Mouse (Mus musculus) midbrain, embryonic 14.5 days (tissue): ENCODE measurements around the gene Vdac2. TPM values are rescaled to one million over a fixed set of nuclear protein-coding genes. Genes with fewer than 3 reads are reported as not detected.

Source experiments
- ATAC-seq: fragments of 200-750 bp; cut with Nextera tagmentation; 2 replicates; pipeline ENCODE4 v1.8.0; 2017; ENCODE audit warnings: moderate number of reproducible peaks, moderate library complexity; ENCODE audit not compliant: low FRiP score, low TSS enrichment
- DNase-seq: peaks from one replicate; pipeline ENCODE4 v3.0.0-alpha.2; 2015
- H3K27ac ChIP-seq: fragments of 300-500 bp; sonication (generic); replicated peaks from 2 replicates; pipeline ENCODE4 v1.5.1; 2014; ENCODE audit warnings: mild to moderate bottlenecking, low read depth, low read length, moderate library complexity
- H3K27me3 ChIP-seq: fragments of 300-500 bp; sonication (generic); 2 replicates; pipeline ENCODE4 v1.6.1; 2014; ENCODE audit warnings: low read length, control low read depth, mixed read lengths; ENCODE audit not compliant: control insufficient read depth, insufficient read depth
- H3K36me3 ChIP-seq: fragments of 300-500 bp; sonication (generic); 2 replicates; pipeline ENCODE4 v1.6.1; 2014; ENCODE audit warnings: low read length, control low read depth; ENCODE audit not compliant: control insufficient read depth, insufficient read depth
- H3K4me1 ChIP-seq: fragments of 300-500 bp; sonication (generic); 2 replicates; pipeline ENCODE4 v1.6.1; 2014; ENCODE audit warnings: mild to moderate bottlenecking, antibody characterized with exemption, low read length, control low read depth; ENCODE audit not compliant: control insufficient read depth, insufficient read depth
- H3K4me2 ChIP-seq: fragments of 300-500 bp; sonication (generic); 2 replicates; pipeline ENCODE4 v1.6.1; 2014; ENCODE audit warnings: mild to moderate bottlenecking, low read length, moderate library complexity
- H3K4me3 ChIP-seq: fragments of 300-500 bp; sonication (generic); replicated peaks from 2 replicates; pipeline ENCODE4 v1.5.1; 2014; ENCODE audit warnings: low read depth, low read length
- H3K9ac ChIP-seq: fragments of 300-500 bp; sonication (generic); replicated peaks from 2 replicates; pipeline ENCODE4 v1.6.1; 2014; ENCODE audit warnings: mild to moderate bottlenecking, low read length, moderate library complexity
- H3K9me3 ChIP-seq: fragments of 300-500 bp; sonication (generic); 2 replicates; pipeline ENCODE4 v1.6.1; 2016; ENCODE audit warnings: low read length, control low read depth, mixed read lengths; ENCODE audit not compliant: control insufficient read depth
- WGBS: fragments of 180-500 bp; shearing (Covaris S2); extraction: QIAGEN DNeasy Blood & Tissue Kit; methylation state at CpG from one replicate; pipeline ENCODE4 v1.1.7; 2014; 5-methylcytosine and 5-hydroxymethylcytosine counted together
- polyA plus RNA-seq: library from polyadenylated mRNA; unstranded; fragments of >200 nt; fragmentation: Nextera tagmentation; extraction: Ambion mirVana; gene quantifications from 2 replicates; pipeline ENCODE4 v1.2.1, GENCODE M21; 2014

Vdac2 gene
- polyA plus RNA-seq, 1 experiment from 2014 or later, result 297 TPM

DNA sequence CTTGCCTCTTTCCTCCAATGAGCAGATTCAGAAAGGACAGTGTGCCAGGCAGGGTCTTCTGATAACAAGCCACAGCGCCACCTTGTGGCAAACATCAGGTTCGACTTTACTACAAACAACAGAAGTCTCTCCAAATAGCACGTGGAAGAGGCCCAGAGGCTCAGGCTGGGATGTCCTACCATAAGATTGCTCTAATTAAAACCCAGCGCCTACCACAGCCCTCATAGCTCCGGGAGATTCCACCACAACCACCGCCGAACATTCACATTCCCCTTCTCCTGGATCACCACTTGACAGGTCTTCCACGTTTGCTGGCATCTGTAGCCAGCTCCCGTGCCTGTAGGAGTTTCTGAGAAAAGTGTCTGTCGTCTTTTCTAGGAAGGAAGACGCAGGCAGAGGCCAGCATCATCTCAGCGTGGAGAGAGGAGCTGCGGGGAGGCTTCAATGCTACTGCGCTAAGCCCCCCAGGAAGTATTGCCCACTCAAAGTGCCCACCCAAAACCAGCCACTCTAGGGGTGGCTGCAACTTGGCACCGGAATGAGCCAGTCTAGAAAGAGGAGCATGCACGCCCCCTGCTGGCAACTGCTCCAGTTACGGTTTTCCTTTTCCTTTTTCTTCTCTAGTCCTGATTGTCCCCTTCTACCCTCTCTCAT, 28.5 kb downstream of the Vdac2 start:
- 8% methylated on average over 17 of the region's 17 CpGs for WGBS
- H3K36me3 ChIP-seq, result no peaks in the 10 kb centered on the region
- no peak for ATAC-seq
- no peaks in the 10 kb centered on the region for H3K9me3 ChIP-seq
- peak overlapping the region; percentile 42 for H3K4me2 ChIP-seq
- DNase-seq, result peak; percentile 89
- H3K9ac ChIP-seq, result no peak overlapping the region
- H3K27me3 ChIP-seq, result no peaks in the 10 kb centered on the region
- H3K4me1 ChIP-seq, result peaks cover 3% of the 10 kb centered on the region; the same call in 1 of the 2 replicates
- H3K27ac ChIP-seq, result no peak overlapping the region
- no peak overlapping the region for H3K4me3 ChIP-seq

DNA sequence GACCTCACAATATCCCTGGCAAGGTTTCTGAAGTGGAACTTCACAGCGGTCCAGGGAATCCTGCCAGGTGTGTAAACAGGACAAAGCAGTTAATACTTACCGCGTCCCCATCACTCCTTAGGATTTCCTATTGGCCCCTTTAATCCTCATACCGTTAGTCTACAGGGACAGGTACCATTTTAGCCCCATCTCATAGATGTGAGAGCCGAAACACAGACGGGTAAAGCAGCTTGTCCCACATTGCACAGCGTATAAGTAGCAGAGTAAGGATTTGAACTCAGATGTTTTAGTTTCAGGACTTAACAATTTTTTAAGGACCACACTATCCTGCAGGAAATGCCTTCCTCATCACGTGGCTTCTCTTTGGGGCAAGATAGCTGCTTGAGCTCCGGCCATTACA, 29.2 kb downstream of the Vdac2 start:
- H3K4me2 ChIP-seq, result no peak overlapping the region
- no peak overlapping the region for H3K27ac ChIP-seq
- no peaks in the 10 kb centered on the region for H3K9me3 ChIP-seq
- peaks cover 3% of the 10 kb centered on the region; the same call in 1 of the 2 replicates for H3K4me1 ChIP-seq
- no peak overlapping the region for H3K4me3 ChIP-seq
- no peak overlapping the region for H3K9ac ChIP-seq
- ATAC-seq (no peak), DNase-seq (no peak)
- no peaks in the 10 kb centered on the region for H3K27me3 ChIP-seq
- H3K36me3 ChIP-seq, result no peaks in the 10 kb centered on the region
- WGBS, result 87% methylated on average over 9 of the region's 9 CpGs

DNA sequence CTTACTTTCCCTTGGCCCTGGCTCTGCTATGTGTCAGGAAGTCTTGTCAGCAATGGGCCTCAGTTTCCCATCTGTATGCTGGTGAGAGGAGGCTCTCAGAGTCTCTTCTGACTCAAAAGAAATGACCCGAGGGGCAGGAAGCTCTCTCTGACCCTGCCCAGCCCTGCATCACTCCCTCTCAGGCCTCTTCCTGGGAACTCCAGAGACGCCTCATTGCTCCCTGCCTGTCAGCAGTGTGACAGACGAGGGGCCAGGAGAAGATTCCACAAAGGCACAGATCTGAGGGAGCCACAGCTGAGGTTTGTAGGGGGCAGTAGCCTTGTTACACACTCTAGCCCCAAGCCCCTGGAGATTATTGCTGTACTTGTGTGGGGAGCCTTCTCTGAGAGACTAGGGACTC, 30.9 kb downstream of the Vdac2 start:
- Histone ChIP-seq H3K27me3 (no peaks in the 10 kb centered on the region), H3K4me3 (no peak overlapping the region), H3K36me3 (no peaks in the 10 kb centered on the region), H3K4me1 (peaks cover 3% of the 10 kb centered on the region; the same call in 1 of the 2 replicates), H3K4me2 (no peak overlapping the region), H3K9ac (no peak overlapping the region; the same call in 1 of the 2 replicates), H3K9me3 (no peaks in the 10 kb centered on the region), H3K27ac (no peak overlapping the region)
- ATAC-seq (no peak), DNase-seq (no peak)
- 19% methylated on average over 3 of the region's 3 CpGs for WGBS

DNA sequence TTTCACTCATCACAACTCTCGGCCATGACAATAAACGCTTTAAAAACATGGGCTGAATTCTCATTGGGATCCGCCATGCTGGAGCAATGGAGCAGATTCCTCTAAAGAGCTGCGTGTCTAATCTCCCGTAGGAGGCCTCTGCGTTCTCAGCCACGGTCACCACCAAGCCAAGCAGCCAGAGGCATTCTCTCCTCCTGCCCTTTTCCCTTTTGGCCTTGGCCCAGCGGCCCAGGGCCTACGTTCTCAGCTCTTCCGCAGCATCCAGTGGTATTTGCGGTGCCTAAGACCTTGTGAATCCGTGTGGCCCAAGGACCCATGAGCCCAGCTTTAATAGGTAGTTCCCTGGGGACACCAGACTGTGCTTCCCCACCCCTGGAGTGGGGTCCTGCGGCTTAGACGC, 31.8 kb downstream of the Vdac2 start:
- no peaks in the 10 kb centered on the region for H3K27me3 ChIP-seq
- H3K9ac ChIP-seq, result no peak overlapping the region
- H3K36me3 ChIP-seq, result no peaks in the 10 kb centered on the region
- no peak for ATAC-seq
- H3K4me2 ChIP-seq, result no peak overlapping the region
- H3K9me3 ChIP-seq, result no peaks in the 10 kb centered on the region
- WGBS, result 73% methylated on average over 14 of the region's 14 CpGs
- no peak overlapping the region for H3K4me3 ChIP-seq
- no peak overlapping the region for H3K27ac ChIP-seq
- H3K4me1 ChIP-seq, result peaks cover 3% of the 10 kb centered on the region; the same call in 1 of the 2 replicates
- DNase-seq, result no peak

DNA sequence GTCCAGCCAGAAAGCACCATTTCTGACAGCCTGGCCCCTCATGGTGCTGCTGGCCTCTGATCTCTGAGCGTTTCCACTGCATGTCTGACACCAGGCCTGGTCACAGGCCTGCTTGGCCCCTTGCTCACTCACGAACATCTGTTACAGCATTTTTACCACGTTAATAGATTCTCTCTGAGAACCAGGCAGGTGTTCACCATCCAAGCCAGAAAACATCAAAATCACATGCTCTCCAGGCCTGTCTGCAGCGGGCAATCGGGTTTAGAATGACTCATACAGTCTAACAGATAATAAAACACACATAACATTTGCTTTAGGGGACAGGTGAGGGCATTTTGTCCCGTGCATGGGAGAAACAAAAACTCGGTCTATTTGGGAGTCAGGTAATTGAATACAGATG, 41.3 kb downstream of the Vdac2 start:
- WGBS, result 70% methylated on average over 7 of the region's 7 CpGs
- ATAC-seq, result no peak
- no peaks in the 10 kb centered on the region for H3K9me3 ChIP-seq

DNA sequence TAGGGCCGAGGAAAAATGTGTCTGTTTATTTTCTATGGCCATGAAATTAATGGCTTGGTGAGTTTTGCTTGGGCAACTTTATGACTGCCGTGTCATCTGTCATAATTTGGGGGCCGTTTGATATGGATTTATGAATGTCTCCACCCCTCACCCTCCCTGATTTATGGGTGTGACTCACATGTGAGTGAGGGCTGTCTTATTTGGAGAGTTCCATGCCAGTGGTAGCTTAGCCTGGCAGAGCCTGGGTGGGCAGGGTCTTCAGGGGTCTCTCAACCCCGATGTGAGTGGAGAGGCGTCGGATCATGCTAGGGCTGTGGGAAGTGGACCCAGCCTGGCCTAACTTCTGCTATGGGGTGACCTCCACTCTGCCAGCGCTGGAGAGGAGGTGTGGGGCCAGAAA, 41.8 kb downstream of the Vdac2 start:
- no peak for ATAC-seq
- Histone ChIP-seq H3K9ac (no peak overlapping the region), H3K27ac (no peak overlapping the region), H3K36me3 (no peaks in the 10 kb centered on the region), H3K27me3 (no peaks in the 10 kb centered on the region), H3K4me1 (no peaks in the 10 kb centered on the region), H3K9me3 (no peaks in the 10 kb centered on the region), H3K4me3 (no peak overlapping the region), H3K4me2 (no peak overlapping the region)
- 89% methylated on average over 7 of the region's 7 CpGs for WGBS
- DNase-seq, result no peak

More for the DNA sequence above, 41.3 kb downstream of the Vdac2 start:
- no peak for DNase-seq
- Histone ChIP-seq H3K36me3 (no peaks in the 10 kb centered on the region), H3K9ac (no peak overlapping the region), H3K27ac (no peak overlapping the region), H3K4me2 (no peak overlapping the region), H3K27me3 (no peaks in the 10 kb centered on the region), H3K4me1 (no peaks in the 10 kb centered on the region), H3K4me3 (no peak overlapping the region)

DNA sequence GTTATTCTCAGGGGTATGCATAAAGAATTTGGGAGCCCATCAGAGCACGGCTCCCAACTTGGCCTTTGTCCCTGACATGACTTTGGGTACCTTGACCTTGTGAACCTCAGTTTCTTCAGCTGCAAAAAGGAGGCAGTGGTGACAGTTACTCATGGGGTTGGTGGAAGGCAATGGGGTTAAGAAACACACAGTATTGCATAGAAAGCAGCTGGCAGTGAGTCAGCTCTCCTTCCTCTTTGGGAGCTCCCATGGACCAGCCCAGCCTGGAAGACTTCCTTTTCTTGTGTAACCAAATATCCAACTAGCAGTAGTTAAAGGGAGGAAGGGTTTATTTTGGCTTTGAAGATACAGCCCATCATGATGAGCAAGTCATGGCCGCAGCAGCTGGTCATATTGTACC, 65.4 kb downstream of the Vdac2 start:
- Histone ChIP-seq H3K27ac (no peak overlapping the region), H3K4me1 (no peaks in the 10 kb centered on the region), H3K9me3 (no peaks in the 10 kb centered on the region), H3K36me3 (no peaks in the 10 kb centered on the region), H3K4me3 (no peak overlapping the region), H3K9ac (no peak overlapping the region), H3K4me2 (no peak overlapping the region), H3K27me3 (no peaks in the 10 kb centered on the region)
- DNase-seq (no peak), ATAC-seq (no peak)
- WGBS, result 87% methylated on average over 2 of the region's 2 CpGs

DNA sequence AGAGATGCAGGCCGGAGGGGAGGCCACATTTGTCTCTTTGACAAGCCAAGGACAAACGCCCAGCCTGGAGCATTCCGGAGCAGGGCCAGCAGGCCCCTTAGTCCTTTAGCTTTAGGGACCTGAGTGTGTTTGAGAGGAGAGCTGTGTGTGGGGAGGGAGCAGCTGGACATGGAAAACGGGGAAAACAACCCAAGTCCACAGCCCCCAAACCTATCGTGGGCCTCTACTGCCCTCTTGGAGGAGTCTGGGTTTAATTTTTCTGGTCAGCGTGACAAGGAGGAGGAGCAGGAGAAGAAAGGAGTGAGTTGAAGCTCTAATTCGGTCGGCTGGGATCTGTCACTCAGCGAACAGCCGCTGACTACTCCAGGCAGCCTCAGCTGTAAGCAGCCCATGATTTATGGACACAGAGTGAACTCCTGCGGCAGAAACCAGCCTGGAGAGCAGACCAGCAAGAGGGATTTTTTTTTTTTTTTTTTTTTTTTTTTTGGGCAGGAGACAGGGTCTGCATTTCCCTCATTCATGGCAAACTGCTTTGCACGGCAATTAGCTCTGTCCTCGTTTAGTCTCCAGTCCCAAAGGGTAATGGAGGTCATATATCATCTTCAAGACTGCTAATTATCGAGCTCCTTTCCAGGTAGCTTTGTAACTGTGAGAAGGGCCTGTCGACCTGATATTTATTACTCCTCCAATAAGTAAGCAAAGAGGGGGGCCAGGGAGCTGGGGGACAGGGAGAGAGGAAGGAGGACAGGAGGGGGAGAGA, 66.7 kb downstream of the Vdac2 start:
- no peaks in the 10 kb centered on the region for H3K4me1 ChIP-seq
- H3K9ac ChIP-seq, result no peak overlapping the region
- ATAC-seq (no peak), DNase-seq (peak; percentile 48)
- H3K27me3 ChIP-seq, result no peaks in the 10 kb centered on the region
- no peaks in the 10 kb centered on the region for H3K9me3 ChIP-seq
- 27% methylated on average over 15 of the region's 15 CpGs for WGBS
- no peak overlapping the region for H3K27ac ChIP-seq
- peak overlapping the region; percentile 11; the same call in 1 of the 2 replicates for H3K4me2 ChIP-seq
- no peak overlapping the region for H3K4me3 ChIP-seq
- H3K36me3 ChIP-seq, result no peaks in the 10 kb centered on the region

DNA sequence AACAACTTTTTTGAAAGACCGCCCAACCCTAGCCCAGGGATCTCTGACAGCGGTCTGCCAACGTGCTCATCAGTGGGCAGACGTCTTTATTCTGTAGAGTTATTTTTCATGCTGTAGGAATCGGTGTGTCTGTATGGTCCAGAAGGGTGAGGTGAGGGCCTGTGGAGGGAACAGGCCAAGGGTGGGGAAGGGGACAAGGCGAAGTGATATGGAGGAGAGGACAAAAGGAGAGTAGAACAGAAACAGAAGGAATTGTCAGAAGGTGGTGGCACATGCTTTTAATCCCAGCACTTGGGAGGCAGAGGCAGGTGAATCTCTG, 67.3 kb downstream of the Vdac2 start:
- WGBS, result 62% methylated on average over 6 of the region's 6 CpGs
- H3K27me3 ChIP-seq, result no peaks in the 10 kb centered on the region
- no peak for ATAC-seq
- no peak overlapping the region for H3K4me3 ChIP-seq
- no peak overlapping the region for H3K4me2 ChIP-seq
- H3K36me3 ChIP-seq, result no peaks in the 10 kb centered on the region
- no peak overlapping the region for H3K9ac ChIP-seq
- no peaks in the 10 kb centered on the region for H3K4me1 ChIP-seq
- no peaks in the 10 kb centered on the region for H3K9me3 ChIP-seq
- no peak for DNase-seq
- no peak overlapping the region for H3K27ac ChIP-seq
